Mouse (Mus musculus): Measurements from ENCODE around the gene Camta1. TPM values are rescaled to one million over a fixed set of nuclear protein-coding genes. Genes with fewer than 3 reads are reported as not detected.
"Not testable (repeated sequence)": the region's sequence is repeated elsewhere in the genome, so short reads cannot be mapped to it uniquely, and the experiment has no call there.

Camta1 gene
- total RNA-seq, 2 experiments from 2014 or later: 51.1 to 60.0 TPM

DNA sequence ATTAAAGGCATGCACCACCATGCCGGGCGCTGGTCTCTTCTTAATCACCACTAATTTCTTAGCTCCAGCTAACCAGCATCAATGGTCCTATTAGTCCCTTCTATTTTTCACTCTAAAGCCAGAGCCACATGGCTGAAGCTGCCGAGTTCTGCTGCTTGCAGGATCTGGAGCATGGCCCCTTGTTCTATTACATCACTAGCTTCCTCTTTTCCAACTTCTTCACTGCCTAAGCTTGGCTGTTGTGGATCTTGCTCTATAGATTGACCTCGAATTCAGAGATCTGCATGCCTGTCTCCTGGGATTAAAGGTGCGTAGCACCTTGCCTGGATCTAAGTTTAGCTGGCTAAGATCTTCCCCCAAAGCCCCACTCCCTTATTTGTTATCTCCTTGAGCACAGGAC lies 979.0 kb downstream of the Camta1 start:
- DNase-seq (ENCODE audit: low spot score in 2 of 2): no peak

DNA sequence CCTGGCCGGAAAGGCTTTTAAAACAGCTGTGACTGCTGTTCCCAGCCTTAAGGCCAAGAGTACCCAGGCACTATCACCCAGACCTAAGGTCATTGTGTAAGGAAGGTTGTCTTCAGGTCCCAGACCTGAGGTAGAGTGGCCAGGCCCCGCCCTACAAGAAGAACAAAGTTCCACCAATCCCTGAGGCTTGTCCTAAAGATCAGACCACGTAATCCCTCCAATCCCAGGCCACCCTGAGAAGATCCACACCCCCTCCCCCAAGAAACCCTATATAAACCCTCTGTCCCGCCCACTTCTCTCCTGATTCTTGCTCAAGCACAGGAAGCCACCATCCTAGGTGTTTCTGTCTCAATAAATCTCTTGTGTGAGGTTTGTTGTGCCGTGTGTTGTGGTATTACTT lies 981.3 kb downstream of the Camta1 start:
- no peak for DNase-seq (ENCODE audit: low spot score in 2 of 2)

DNA sequence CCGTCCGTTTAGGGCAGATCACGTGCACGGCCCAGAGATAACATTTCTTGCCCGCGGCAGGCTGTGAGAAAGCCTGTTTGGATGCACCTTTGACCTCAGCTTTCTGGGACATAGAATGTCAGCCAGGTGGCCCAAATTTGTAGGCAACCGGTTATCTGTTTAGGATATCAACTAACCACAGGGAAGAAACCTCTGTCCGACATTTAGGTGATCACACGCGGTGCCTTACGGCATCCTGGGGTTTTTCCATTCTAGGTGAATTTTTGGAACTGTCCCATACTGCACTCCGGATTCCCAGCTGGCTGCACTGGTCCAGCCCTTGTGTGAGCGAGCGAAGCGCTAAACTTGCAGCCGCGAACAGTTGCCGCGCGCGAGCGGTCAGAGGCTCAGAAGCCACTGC lies 982.0 kb downstream of the Camta1 start:
- no peak for DNase-seq (ENCODE audit: low spot score in 2 of 2)

DNA sequence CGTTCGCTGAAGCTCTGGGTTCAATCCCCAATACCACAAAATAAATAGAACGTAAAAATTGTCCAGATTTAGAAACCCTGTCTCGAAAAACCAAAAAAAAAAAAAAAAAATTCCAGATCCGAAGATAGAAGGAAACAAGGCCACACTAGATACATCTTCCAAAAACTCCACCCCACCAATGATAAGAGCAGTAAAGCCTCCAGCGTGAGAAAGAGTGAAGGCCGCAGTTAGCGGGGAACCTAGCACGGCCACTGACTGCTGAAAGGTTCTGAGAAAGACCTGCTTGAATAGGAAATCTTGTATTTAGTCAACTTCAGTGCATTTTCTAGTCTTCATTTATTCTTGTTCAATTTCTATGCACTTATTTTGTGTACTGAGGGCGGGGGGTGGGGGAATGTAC lies 986.3 kb downstream of the Camta1 start:
- DNase-seq (ENCODE audit: low spot score in 2 of 2): no peak

DNA sequence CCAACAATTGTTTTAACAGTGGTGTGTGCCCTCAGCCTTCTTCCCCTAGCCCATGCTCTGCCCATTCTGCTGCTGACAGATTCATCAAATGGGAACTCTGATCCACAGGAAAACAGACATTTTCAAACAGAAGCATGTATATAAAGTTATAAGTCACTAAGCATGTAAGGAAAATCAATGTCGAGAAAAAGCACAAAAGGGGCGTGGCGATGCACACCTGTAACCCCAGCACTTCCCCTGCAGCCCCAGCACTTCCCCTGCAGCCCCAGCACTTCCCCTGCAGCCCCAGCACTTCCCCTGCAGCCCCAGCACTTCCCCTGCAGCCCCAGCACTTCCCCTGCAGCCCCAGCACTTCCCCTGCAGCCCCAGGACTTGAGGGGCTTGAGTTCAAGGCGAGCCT lies 987.3 kb downstream of the Camta1 start:
- DNase-seq (ENCODE audit: low spot score in 2 of 2): not testable (repeated sequence)

DNA sequence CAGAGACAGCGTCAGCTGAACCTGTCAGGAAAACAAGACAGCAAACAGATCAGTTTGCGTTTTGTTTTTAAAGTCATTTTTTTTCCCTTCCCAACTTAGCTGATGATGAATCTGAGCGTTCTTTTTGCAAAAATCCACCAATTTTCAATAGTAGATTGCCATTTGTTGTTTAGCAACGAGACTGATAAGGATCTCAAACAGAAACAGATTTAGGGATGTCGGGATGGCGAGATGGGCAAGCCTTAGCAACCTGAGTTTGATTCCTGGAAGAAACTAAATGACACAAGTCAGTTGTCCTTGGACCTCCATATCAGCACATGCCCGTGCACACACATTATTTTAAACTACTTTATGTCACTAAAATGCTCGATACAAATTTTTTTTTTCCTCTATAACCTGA lies 989.0 kb downstream of the Camta1 start:
- no peak for DNase-seq (ENCODE audit: low spot score in 2 of 2)

DNA sequence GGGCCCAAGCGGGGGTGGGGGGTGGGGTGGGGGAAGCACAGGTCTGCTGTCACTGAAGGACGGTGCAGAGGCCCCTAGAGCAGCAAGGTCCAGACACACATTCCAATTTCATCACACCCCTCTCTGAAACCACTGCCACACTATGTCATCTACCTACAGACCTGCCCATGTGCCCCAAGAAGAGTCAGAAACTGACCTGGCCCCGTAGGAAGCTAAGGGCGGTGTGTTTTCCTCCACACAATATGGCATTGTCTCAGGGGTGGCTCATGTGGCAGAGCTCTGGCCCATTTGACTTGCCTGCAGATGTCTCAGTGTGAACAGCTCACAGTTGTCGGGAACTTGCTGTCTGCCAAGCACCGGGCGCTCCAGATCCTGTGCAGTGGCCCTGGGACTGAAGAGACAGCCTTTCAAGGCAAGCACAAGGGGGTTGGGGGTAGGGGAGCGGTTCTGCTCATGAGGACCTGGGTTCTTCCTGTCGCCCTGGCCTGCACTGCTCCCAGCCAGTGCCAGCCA lies 989.5 kb downstream of the Camta1 start:
- peak in 1 of 2 experiments; percentile 43 for DNase-seq (ENCODE audit: low spot score in 2 of 2)

DNA sequence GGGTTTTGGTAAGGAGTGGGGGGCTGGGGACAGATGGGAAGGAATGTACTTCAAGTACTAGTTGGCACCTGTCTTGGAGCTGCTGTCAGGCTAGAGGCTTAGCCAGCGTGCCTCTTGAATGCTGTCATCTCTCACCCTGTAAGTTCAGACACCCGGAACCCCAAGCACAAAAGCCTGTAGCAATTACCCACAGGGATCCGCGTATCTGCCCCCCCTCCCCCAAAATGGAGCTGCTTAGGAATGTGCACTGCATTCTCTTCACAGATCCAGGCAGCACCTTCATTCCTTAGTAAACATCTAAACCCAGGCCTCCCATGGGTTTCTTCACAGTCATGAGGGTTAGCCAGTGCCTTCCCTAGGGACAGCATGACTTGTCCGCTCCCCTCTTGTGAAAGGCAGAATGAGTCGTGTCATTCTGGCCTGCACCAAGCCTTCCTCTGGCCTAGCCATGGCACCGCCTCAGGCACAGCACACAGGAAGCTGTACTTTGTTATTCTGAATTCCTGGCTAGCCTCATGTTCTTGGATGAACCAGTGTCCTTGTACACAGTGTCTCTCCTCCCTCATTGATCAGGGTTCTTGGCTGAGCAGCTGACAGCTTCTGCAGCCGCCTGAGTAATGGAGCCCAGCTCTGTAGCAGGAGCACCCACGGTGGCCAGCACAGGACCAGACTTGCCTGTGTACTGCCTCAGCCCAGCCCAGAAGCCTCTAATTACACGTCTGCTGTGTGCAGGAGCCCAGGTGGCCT lies 990.1 kb downstream of the Camta1 start:
- DNase-seq (ENCODE audit: low spot score in 2 of 2): peak in 1 of 2 experiments; percentile 44

DNA sequence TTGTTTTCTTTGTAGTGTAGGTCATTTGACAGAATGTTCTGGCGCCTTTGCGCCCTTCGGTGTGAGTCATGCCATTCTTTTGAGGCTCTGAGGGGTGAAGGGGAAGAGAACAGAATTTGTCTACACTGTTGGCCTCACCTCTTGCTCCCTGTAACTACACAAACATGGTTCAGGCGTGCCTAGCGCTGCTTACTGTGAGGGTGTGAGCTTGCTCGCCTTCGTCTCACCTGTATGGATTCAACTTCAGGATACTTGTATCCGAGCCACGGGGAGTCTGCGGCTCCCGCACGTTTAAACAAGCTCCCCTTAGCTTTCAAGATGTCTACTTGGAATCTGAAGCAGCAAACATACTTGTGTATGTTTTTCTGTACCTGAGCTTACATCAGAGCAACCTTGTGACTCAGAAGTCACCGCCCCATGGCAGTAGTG lies 990.7 kb downstream of the Camta1 start:
- no peak for DNase-seq (ENCODE audit: low spot score in 2 of 2)

DNA sequence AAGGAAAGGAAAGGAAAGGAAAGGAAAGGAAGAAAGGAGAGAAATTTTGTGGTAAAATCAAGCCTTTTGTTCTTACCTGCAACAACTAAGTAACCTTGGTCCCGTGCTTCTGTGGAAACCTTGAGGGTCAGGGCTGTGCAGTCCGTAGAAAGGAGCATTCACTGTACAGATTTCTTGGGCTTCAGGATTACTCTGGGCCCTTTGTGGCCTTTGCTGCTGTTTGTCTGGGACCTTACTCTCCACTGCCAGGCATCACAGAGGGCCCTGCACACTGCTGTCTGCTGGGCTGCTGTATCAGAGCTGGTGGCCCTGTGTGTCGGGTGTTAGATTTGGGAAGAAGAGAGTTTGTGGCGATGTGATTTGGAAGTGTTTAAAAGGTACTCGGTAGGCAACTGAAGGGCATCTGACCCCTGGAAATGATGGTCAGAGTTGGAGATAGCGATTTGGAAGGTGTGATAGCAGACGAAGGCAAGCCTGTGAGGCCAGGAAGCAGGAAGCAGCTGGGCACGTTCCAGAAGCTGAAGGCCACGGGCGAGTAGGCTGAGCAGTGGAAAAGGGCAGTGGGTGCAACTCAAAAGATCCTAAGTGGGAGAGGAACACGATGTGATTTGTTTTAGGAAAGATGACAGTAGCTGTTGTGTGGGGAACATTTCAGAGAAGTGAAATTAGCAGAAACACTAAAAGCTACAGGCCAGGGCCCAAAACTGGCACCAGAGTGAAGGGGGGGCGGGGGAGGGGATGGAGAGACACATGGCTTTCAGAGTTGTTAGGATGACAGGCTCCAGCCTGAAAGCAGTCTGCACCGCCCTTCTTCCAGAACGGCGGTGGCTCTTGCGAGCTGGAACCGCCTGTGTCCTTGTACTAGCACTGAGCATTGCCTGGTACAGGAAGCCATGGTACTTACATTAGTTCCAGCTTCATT lies 992.1 kb downstream of the Camta1 start:
- no peak for DNase-seq (ENCODE audit: low spot score in 2 of 2)

DNA sequence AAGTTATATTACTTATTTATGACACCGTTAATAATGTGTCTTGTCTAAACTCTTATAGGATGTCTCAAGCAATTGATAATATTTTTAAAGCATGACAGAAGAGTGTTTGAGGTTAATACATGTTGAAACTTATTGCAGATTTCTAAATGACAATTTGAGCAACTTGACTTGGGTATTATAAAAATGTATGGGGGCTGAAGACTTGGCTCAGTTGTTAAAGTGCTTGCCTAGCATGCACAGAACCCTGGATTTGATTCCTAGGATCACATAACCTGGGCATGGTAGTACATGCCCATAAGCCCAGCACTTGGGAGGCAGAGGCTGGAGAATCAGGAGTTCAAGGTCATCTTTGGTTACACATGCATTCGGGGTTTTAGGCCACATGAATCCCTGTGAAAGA lies 992.8 kb downstream of the Camta1 start:
- no peak for DNase-seq (ENCODE audit: low spot score in 2 of 2)

DNA sequence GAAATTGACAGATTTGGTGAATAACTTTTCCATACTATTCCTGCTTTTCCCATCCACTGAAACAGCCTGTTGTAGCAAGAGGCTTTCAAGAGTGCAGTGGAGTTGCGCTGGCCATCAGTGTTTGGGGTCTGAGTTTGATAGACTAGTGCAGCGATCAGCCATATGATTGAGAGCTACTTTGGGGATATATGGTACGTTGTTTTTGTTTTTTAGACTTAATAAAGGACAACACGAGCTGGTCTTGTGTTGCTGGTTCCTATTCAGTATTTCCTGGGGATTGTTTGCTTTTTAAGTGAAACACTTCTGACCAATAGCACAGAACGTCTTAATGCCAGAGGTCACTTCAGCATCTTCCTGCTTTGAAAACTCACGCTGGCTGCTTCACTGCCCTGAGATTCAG lies 993.5 kb downstream of the Camta1 start:
- no peak for DNase-seq (ENCODE audit: low spot score in 2 of 2)

Other genes starting within 250 kb of the Camta1 start
- gene Dnajc11, start 71.8 kb upstream of the Camta1 start, total RNA-seq (2021): 10 to 100 TPM; 86.2 to 94.5 TPM
- gene Thap3, start 127.1 kb upstream of the Camta1 start, total RNA-seq (2021): 10 to 100 TPM; 35.6 to 41.8 TPM
- gene Phf13, start 134.4 kb upstream of the Camta1 start, total RNA-seq (2021): 10 to 100 TPM; 24.8 to 28.0 TPM
- gene Klhl21, start 146.9 kb upstream of the Camta1 start, total RNA-seq (2021): 10 to 100 TPM; 18.8 to 19.3 TPM
- gene Zbtb48, start 165.8 kb upstream of the Camta1 start, total RNA-seq (2021): 10 to 100 TPM; 16.8 to 17.0 TPM
- gene Tas1r1, start 176.7 kb upstream of the Camta1 start, total RNA-seq (2021): under 1 TPM; 0.25 to 0.37 TPM
- 10 to 100 TPM; 22.5 to 23.4 TPM for gene Nol9, start 177.4 kb upstream of the Camta1 start, total RNA-seq (2021)
- 10 to 100 TPM; 26.2 to 32.1 TPM for gene Plekhg5, start 210.6 kb upstream of the Camta1 start, total RNA-seq (2021)